9 mouse cellular contexts compared by ENCODE assay signal in genomic region chr15:89428821-89429351, GRCm38 (mm10). TPM values are rescaled to one million over a fixed set of nuclear protein-coding genes. Genes with fewer than 3 reads are reported as not detected.
A peak's percentile ranks its signal among the peaks of the same experiment; 100 is the strongest.
DNase-seq lines count a peak whose midpoint lies in the region; ATAC-seq lines count a peak whose summit lies in the region.
"Had no signal": no experiment of that assay in that cellular context is flagged by ENCODE, and none has a peak within 500 bp of the region (broad histone marks: within the 10 kb centered on the region; RNA-seq: fewer than 3 reads in every experiment).

No protein-coding gene starts in this region.

- H3K9ac ChIP-seq in liver, embryonic 12.5 days = peak overlapping the region; percentile 88

- H3K4me1 ChIP-seq in forebrain, embryonic 10.5 days = peaks cover 43% of the 10 kb centered on the region
- peaks cover 47% of the 10 kb centered on the region for H3K4me1 ChIP-seq in liver, embryonic 12.5 days

- peak overlapping the region; percentile 91 for H3K4me2 ChIP-seq in liver, embryonic 12.5 days

- no peaks in the 10 kb centered on the region for H3K9me3 ChIP-seq in forebrain, embryonic 10.5 days
- H3K9me3 ChIP-seq in liver, embryonic 12.5 days (replicated peaks) = no peaks in the 10 kb centered on the region

- WGBS in forebrain, embryonic 10.5 days = 6% methylated on average over 22 of the region's 22 CpGs
- whole genome bisulfite sequencing in liver, embryonic 12.5 days (ENCODE audit: insufficient replicate concordance) = 9% methylated on average over 22 of the region's 22 CpGs

- H3K4me3 ChIP-seq in forebrain, embryonic 10.5 days = peak overlapping the region; percentile 86
- H3K4me3 ChIP-seq in liver, embryonic 12.5 days = peak overlapping the region; percentile 84

- peak overlapping the region; percentile 96 for H3K27ac ChIP-seq in forebrain, embryonic 10.5 days
- peak overlapping the region; percentile 100 for H3K27ac ChIP-seq in liver, embryonic 12.5 days

- peak; percentile 27 for ATAC-seq in liver, embryonic 12.5 days
- ATAC-seq in megakaryocyte-erythroid progenitor cell, adult 5-6 weeks (replicated peaks; ENCODE audit: low FRiP score, low TSS enrichment, poor library complexity, severe bottlenecking) = no peak

- H3K36me3 ChIP-seq in forebrain, embryonic 10.5 days (replicated peaks) = peaks cover 33% of the 10 kb centered on the region
- peaks cover 28% of the 10 kb centered on the region for H3K36me3 ChIP-seq in liver, embryonic 12.5 days

- peak; percentile 31 for DNase-seq in gastrocnemius, postnatal 25 days
- no peak for DNase-seq in gastrocnemius, adult 8-10 months (ENCODE audit: low spot score in 2 of 2)
- DNase-seq in 3T3-L1 (ENCODE audit: low read depth, low spot score) = peak; percentile 17
- no peak for DNase-seq in forebrain, embryonic 10.5 days (ENCODE audit: extremely low spot score, low spot score)
- no peak for DNase-seq in thymus, postnatal 25 days
- no peak for DNase-seq in layer of hippocampus, postnatal 14 days (ENCODE audit: low spot score in 2 of 2)

- H3K27me3 ChIP-seq in forebrain, embryonic 10.5 days (ENCODE audit: poor library complexity, severe bottlenecking) = 0 out of 2 replicates have a peak, but pooled peaks cover 5% of the 10 kb centered on the region
- no peaks in the 10 kb centered on the region for H3K27me3 ChIP-seq in liver, embryonic 12.5 days (replicated peaks)

RNA-seq across cellular contexts. Expression of gene C730034F03Rik, which starts 0.5 kb away (rescaled TPM):
- total RNA-seq in gastrocnemius, postnatal 25 days (2021) = under 1 TPM; 0.27 to 0.49 TPM
- under 1 TPM in 3 of 4 experiments, not detected in 1; 0.27 to 0.61 (median 0.31) TPM for total RNA-seq in gastrocnemius, adult 8-10 months (2022)
- polyA plus RNA-seq in forebrain, embryonic 10.5 days (2016; fragmentation: Nextera tagmentation; extraction: Ambion mirVana) = 3.9 and 4.3 TPM in 2 replicates
- polyA plus RNA-seq in liver, embryonic 12.5 days (2016; fragmentation: Nextera tagmentation; extraction: Ambion mirVana) = 2.1 and 2.3 TPM in 2 replicates
- total RNA-seq in megakaryocyte-erythroid progenitor cell, adult 5-6 weeks (2014; fragmentation: Nextera tagmentation) = 0.70 and 2.8 TPM in 2 replicates
- 2.0 and 3.1 TPM in 2 replicates for total RNA-seq in megakaryocyte-erythroid progenitor cell, adult 5-6 weeks (2017)
- 1 to 10 TPM; 2.7 to 2.9 TPM for total RNA-seq in layer of hippocampus, postnatal 14 days (2021)

RNA-seq across cellular contexts. Expression of gene Gm44502, which starts 0.6 kb away (rescaled TPM):
- total RNA-seq in gastrocnemius, postnatal 25 days (2021) = not detected
- 1 to 10 TPM in 2 of 4 experiments, under 1 TPM in 2; 0.81 to 2.2 (median 1.0) TPM for total RNA-seq in gastrocnemius, adult 8-10 months (2022)
- polyA plus RNA-seq in forebrain, embryonic 10.5 days (2016; fragmentation: Nextera tagmentation; extraction: Ambion mirVana) = not detected in 2 replicates
- polyA plus RNA-seq in liver, embryonic 12.5 days (2016; fragmentation: Nextera tagmentation; extraction: Ambion mirVana) = not detected in 2 replicates
- not detected in 2 replicates for total RNA-seq in megakaryocyte-erythroid progenitor cell, adult 5-6 weeks (2014; fragmentation: Nextera tagmentation)
- 0.57 TPM in 1 of 2 replicates, not detected in the other for total RNA-seq in megakaryocyte-erythroid progenitor cell, adult 5-6 weeks (2017)
- total RNA-seq in layer of hippocampus, postnatal 14 days (2021) = not detected

RNA-seq across cellular contexts. Expression of gene Chkb, which starts 0.8 kb away (rescaled TPM):
- total RNA-seq in gastrocnemius, postnatal 25 days (2021) = 10 to 100 TPM; 21.4 to 24.2 TPM
- total RNA-seq in gastrocnemius, adult 8-10 months (2022) = 10 to 100 TPM; 23.3 to 25.8 (median 25.1) TPM
- polyA plus RNA-seq in forebrain, embryonic 10.5 days (2016; fragmentation: Nextera tagmentation; extraction: Ambion mirVana) = 44.0 and 45.1 TPM in 2 replicates
- 29.0 and 30.4 TPM in 2 replicates for polyA plus RNA-seq in liver, embryonic 12.5 days (2016; fragmentation: Nextera tagmentation; extraction: Ambion mirVana)
- total RNA-seq in megakaryocyte-erythroid progenitor cell, adult 5-6 weeks (2014; fragmentation: Nextera tagmentation) = 56.6 and 59.9 TPM in 2 replicates
- total RNA-seq in megakaryocyte-erythroid progenitor cell, adult 5-6 weeks (2017) = 14.5 and 14.9 TPM in 2 replicates
- 10 to 100 TPM; 44.3 to 50.0 TPM for total RNA-seq in layer of hippocampus, postnatal 14 days (2021)

RNA-seq across cellular contexts. Expression of gene Cpt1b, which starts 3.2 kb away (rescaled TPM):
- 100 to 1,000 TPM; 227 to 251 TPM for total RNA-seq in gastrocnemius, postnatal 25 days (2021)
- total RNA-seq in gastrocnemius, adult 8-10 months (2022) = 100 to 1,000 TPM; 220 to 274 (median 238) TPM
- polyA plus RNA-seq in forebrain, embryonic 10.5 days (2016; fragmentation: Nextera tagmentation; extraction: Ambion mirVana) = 0.67 and 0.80 TPM in 2 replicates
- 2.0 and 2.3 TPM in 2 replicates for polyA plus RNA-seq in liver, embryonic 12.5 days (2016; fragmentation: Nextera tagmentation; extraction: Ambion mirVana)
- 2.0 and 3.5 TPM in 2 replicates for total RNA-seq in megakaryocyte-erythroid progenitor cell, adult 5-6 weeks (2014; fragmentation: Nextera tagmentation)
- total RNA-seq in megakaryocyte-erythroid progenitor cell, adult 5-6 weeks (2017) = 2.0 and 14.6 TPM in 2 replicates
- total RNA-seq in layer of hippocampus, postnatal 14 days (2021) = 1 to 10 TPM; 2.1 to 3.1 TPM

RNA-seq across cellular contexts. Expression of gene Syce3, which starts 18.6 kb away (rescaled TPM):
- not detected for total RNA-seq in gastrocnemius, postnatal 25 days (2021)
- total RNA-seq in gastrocnemius, adult 8-10 months (2022) = not detected
- not detected in 2 replicates for polyA plus RNA-seq in forebrain, embryonic 10.5 days (2016; fragmentation: Nextera tagmentation; extraction: Ambion mirVana)
- not detected in 2 replicates for polyA plus RNA-seq in liver, embryonic 12.5 days (2016; fragmentation: Nextera tagmentation; extraction: Ambion mirVana)
- total RNA-seq in megakaryocyte-erythroid progenitor cell, adult 5-6 weeks (2014; fragmentation: Nextera tagmentation) = not detected in 2 replicates
- not detected in 2 replicates for total RNA-seq in megakaryocyte-erythroid progenitor cell, adult 5-6 weeks (2017)
- total RNA-seq in layer of hippocampus, postnatal 14 days (2021) = not detected
- polyA plus RNA-seq: gonadal fat pad, adult 2 months had no signal

Comparison
In these comparisons a context has a peak if more than half of its experiments do, and no peak if none do; other contexts are left out.
1. DNase-seq: peak in gastrocnemius, postnatal 25 days (single experiment) and 3T3-L1 (single experiment); none in gastrocnemius, adult 8-10 months (0 of 2), forebrain, embryonic 10.5 days (single experiment), thymus, postnatal 25 days (single experiment) and layer of hippocampus, postnatal 14 days (0 of 2).